Mouse (Mus musculus): ENCODE measurements around the gene Apoc2.

The Apoc2 gene

DNA sequence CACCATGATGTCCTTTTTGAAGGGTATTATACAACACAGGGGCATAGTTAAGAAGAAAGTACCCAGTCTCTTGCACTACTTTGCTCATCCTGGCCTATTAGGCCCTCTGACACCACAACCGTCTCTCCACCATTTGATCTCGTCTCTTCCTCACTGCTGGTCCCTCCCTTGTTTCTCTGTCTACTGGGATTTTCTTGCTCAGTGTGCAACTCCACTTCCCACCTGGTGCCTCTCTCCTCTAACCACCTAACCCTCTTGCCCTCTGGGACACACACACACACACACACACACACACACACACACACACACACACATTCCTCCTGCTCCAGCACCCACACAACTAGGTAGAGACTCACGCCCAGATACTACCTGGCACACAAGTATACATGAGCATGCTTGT, 1.2 kb upstream of the Apoc2 start:
- no peak for DNase-seq (ENCODE audit: low spot score in 2 of 2)

GRCm38 (mm10) chr7:19676662-19677061, 1.1 kb downstream of the Apoc2 start:
- no peak for DNase-seq (ENCODE audit: low spot score in 2 of 2)

DNA sequence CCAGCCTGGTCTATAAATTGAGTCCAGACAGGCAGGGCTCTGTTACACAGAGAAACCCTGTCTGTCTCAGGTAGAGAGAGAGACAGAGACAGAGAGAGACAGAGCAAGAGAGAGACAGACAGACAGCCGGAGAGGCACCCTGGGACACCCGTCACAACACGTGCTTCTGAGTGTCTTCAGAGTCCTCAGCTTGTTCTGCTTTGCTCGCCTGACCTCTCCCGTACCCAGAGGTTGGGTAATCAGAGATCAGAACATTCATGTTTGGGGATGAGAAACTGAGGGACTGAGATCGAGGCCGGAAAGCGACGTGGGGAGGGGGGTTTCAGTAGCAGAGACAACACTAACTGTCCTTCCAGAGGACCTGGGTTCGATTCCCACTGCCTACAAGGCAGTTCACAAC, 1.9 kb downstream of the Apoc2 start:
- no peak for DNase-seq (ENCODE audit: low spot score in 2 of 2)

GRCm38 (mm10) chr7:19673083-19673699, 4.5 kb downstream of the Apoc2 start:
- no peak for DNase-seq (ENCODE audit: low spot score in 2 of 2)

GRCm38 (mm10) chr7:19671511-19671910, 6.2 kb downstream of the Apoc2 start:
- DNase-seq (ENCODE audit: low spot score in 2 of 2) = no peak

GRCm38 (mm10) chr7:19668947-19669721, 8.6 kb downstream of the Apoc2 start:
- peak; percentile 81 to 89 for DNase-seq (ENCODE audit: low spot score in 2 of 2)

GRCm38 (mm10) chr7:19667434-19667833, 10.3 kb downstream of the Apoc2 start:
- DNase-seq (ENCODE audit: low spot score in 2 of 2) = no peak

DNA sequence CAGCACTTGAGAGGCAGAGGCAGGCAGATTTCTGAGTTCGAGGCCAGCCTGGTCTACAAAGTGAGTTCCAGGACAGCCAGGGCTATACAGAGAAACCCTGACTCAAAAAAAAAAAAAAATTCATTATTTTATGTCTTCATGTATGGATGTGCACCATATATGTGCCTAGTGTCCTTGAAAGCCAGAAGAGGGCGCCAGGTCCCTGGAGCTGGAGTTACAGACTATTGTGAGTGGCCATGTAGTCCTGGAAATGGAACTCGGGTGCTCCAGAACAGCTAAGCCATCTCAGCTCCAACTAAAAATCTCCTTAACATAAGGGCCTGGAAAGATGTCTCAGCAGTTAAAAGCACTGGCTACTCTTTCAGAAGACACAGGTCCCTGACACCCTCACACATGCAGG, 11.0 kb downstream of the Apoc2 start:
- no peak for DNase-seq (ENCODE audit: low spot score in 2 of 2)

- DNase-seq (ENCODE audit: low spot score in 2 of 2) = peak; percentile 94 to 96
Observed at GRCm38 (mm10) chr7:19664955-19665841, 12.5 kb downstream of the Apoc2 start, which contains the start of gene Clptm1. Gene Clptm1, minus strand, starts transcription at chr7:19665033.

- DNase-seq (ENCODE audit: low spot score in 2 of 2) = no peak
Observed at GRCm38 (mm10) chr7:19664455-19664954, 13.2 kb downstream of the Apoc2 start.

DNA sequence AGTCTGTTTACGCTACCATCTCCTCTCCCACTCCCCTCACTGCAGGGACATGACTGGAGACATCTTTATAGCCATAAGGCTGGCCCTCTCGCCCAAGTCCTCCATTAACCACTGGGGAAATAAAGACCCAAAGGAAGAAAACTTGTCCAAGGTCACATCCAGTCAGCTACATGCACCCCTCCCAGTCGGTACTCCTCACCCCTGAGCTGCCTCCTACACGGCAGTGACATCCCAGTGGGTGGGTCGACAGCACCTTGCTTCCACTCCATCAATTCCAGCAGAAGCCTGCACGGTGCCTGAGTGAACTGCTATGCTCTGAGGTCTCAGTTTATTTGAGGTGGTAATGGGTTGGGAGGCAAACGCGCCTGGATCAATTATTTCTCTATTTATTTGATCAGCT, 13.8 kb downstream of the Apoc2 start:
- DNase-seq (ENCODE audit: low spot score in 2 of 2) = no peak

DNA sequence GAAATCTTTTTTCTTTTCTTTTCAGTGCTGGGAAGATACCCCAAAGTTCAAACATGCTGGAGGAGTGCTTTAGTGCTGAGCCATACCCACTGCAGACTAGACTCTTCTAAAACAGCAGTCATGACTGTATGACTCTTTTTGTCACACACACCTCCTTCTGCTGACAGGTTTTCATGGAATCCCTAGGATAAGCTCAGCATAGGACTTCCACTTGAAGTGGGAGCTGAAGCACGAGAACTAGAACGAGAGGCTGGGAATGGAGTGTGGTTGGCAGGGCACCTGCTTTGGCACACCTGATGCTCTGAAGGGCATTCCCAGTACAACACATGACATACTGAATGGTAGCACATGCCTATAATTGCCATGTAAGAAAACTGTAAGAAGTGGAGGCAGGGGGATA, 25.1 kb downstream of the Apoc2 start:
- no peak for DNase-seq (ENCODE audit: low spot score in 2 of 2)

- DNase-seq (ENCODE audit: low spot score in 2 of 2) = no peak
Observed at GRCm38 (mm10) chr7:19651063-19651786, 26.5 kb downstream of the Apoc2 start.

DNA sequence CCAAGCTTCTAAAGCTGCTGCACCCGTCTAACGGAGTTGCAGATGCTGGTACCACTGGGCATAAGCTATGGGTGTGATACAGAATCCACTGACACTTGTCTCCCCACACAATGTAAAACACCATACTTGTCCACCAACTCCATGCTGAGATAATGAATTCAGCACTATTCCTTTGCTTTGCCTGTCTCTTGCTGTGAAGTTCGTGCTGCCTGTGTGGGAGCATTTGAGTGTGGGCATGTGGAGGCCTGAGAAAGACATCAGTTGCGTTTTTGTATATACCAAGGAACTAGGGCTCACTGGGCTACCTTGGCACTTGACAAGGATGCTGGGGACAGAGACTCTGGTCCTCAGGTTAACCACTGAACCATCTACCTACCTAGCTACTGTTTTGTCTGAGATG, 36.5 kb downstream of the Apoc2 start:
- DNase-seq (ENCODE audit: low spot score in 2 of 2) = no peak

DNA sequence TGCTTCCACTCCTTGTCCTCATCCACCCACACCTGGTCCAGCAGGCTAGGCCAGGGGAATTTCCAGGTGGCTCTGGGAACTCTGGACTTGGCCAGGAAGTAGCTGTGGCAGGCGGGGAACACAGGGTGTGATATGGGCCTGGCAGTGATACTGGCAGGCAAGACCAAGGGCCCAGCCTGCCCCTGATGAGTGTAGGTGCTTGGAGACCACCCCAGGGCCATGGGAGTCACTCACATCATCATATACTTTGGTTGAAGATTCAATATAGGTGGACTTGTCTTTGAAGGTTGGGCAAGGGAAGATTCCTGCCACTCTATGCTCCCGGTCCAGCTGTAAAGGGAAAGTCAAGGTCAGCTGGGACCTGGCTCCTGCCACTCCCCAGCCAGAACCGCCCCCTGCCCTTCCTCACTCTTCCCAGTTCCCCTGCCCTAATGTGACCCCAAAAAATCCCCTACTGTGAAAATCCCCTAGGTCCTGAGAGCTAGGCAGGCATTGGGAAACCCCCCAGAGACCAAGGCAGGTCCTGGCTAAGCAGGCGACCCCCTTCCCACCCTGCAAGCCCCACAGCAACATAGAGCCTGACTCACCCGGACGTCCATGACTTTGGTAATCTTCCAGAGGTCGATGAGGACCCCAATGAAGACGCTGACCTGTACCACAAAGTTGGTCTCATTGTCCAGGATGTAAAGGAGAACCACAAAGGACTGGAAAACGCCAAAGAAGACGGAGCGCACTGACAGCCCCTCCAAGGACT, 42.5 kb downstream of the Apoc2 start:
- DNase-seq (ENCODE audit: low spot score in 2 of 2) = no peak

- DNase-seq (ENCODE audit: low spot score in 2 of 2) = no peak
Observed at GRCm38 (mm10) chr7:19634591-19634990, 43.1 kb downstream of the Apoc2 start.

GRCm38 (mm10) chr7:19633855-19634254, 43.9 kb downstream of the Apoc2 start:
- DNase-seq (ENCODE audit: low spot score in 2 of 2) = no peak

- no peak for DNase-seq (ENCODE audit: low spot score in 2 of 2)
Observed at GRCm38 (mm10) chr7:19633197-19633596, 44.5 kb downstream of the Apoc2 start.

GRCm38 (mm10) chr7:19632720-19633119, 45.0 kb downstream of the Apoc2 start:
- no peak for DNase-seq (ENCODE audit: low spot score in 2 of 2)

DNA sequence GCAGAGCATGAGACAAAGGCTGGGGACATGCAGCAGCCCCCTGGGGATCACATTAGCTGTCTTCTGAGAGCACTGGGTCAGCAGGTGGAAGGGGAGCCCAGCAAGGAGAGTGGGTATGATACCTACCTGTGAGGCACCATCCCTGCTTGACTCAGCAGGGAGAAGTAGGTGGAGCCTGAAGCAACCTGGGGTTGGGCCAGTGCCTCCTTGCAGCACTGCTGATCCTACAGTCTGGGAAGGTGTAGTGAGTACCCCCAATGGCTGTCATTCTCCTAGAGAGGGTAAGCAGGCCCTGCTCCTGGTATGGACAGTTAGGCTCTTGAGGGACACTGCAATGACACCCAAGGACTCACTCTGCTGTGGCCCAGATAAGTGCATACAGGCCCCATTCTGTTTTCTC, 45.5 kb downstream of the Apoc2 start:
- DNase-seq (ENCODE audit: low spot score in 2 of 2) = no peak

DNA sequence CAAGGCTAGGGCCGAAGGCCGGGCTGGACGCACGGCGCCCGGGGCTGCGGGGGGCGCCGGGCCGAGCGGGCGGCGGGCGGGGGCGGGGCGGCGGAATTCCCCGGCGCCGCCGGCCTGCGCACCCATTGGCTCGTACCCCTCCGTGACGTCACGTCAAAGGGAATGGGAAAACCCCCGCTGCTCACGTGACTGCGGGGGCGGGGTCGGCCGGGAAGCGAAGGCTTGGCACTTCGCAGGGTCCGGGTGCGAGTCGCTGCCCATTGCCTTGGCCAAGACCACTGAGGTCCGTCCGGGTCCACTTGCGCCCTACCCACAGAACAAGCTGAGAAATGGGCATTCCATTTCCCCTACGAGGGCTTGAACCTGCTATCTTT, 48.4 kb downstream of the Apoc2 start, which contains the start of gene Relb:
Relb (minus strand) TSS at position 78 of the 374 bp plus-strand sequence.
- peak; percentile 88 to 89 for DNase-seq (ENCODE audit: low spot score in 2 of 2)
